Mouse (Mus musculus) heart, adult 2 months (tissue): ENCODE measurements around the gene Spata21. TPM values are rescaled to one million over a fixed set of nuclear protein-coding genes. Genes with fewer than 3 reads are reported as not detected.
"Not testable (repeated sequence)": the region's sequence is repeated elsewhere in the genome, so short reads cannot be mapped to it uniquely, and the experiment has no call there.

Source experiments
- DNase-seq, 2 experiments: peaks; one replicate each; pipeline ENCODE4 v3.0.0; 2021
- H3K27ac ChIP-seq: fragments of 200-600 bp; 2 replicates; pipeline ENCODE4 v1.8.1; 2022
- H3K27me3 ChIP-seq: fragments of 200-500 bp; 2 replicates; pipeline ENCODE4 v1.6.1; 2012; ENCODE audit warnings: mild to moderate bottlenecking, low read length, inconsistent platforms, mixed read lengths; ENCODE audit not compliant: control insufficient read depth, insufficient read depth
- H3K36me3 ChIP-seq: fragments of 200-500 bp; 2 replicates; pipeline ENCODE4 v1.6.1; 2012; ENCODE audit warnings: low read length, inconsistent platforms; ENCODE audit not compliant: control insufficient read depth, insufficient read depth
- H3K4me1 ChIP-seq: fragments of 200-500 bp; 2 replicates; pipeline ENCODE4 v1.6.1; 2011; ENCODE audit warnings: low read length; ENCODE audit not compliant: control insufficient read depth, insufficient read depth
- H3K4me3 ChIP-seq: fragments of 200-600 bp; 2 replicates; pipeline ENCODE4 v1.8.1; 2022
- H3K79me2 ChIP-seq: fragments of 200-500 bp; replicated peaks from 2 replicates; pipeline ENCODE4 v1.6.1; 2012; ENCODE audit warnings: mild to moderate bottlenecking, inconsistent platforms, low read length, moderate library complexity, mixed read lengths; ENCODE audit not compliant: control insufficient read depth, insufficient read depth
- H3K9ac ChIP-seq: fragments of 200-500 bp; 2 replicates; pipeline ENCODE4 v1.6.1; 2012; ENCODE audit warnings: low read depth, mild to moderate bottlenecking, control low read depth, inconsistent platforms, low read length, mixed read lengths
- CTCF ChIP-seq: fragments of 200-600 bp; IDR thresholded peaks from 2 replicates; pipeline ENCODE4 v1.8.1; 2022; ENCODE audit warnings: antibody characterized with exemption, mild to moderate bottlenecking, moderate library complexity
- EP300 ChIP-seq: fragments of 200-500 bp; IDR thresholded peaks from 2 replicates; pipeline ENCODE4 v1.6.1; 2011; ENCODE audit warnings: low read depth, low read length, control low read depth; ENCODE audit not compliant: insufficient read depth
- POLR2A ChIP-seq: fragments of 200-500 bp; IDR thresholded peaks from 2 replicates; pipeline ENCODE4 v1.6.1; 2011; ENCODE audit warnings: mild to moderate bottlenecking, low read depth, low read length, control low read depth; ENCODE audit not compliant: insufficient read depth
- WGBS: fragments of 180-500 bp; shearing (Covaris S2); methylation state at CpG from one replicate; pipeline ENCODE4 v1.1.7; 2018; 5-methylcytosine and 5-hydroxymethylcytosine counted together
- intact Hi-C: fragments of 180-260 bp; cut with DNase I; formaldehyde crosslinking; loops from one replicate; pipeline ENCODE4 v1.15.1; 2025
- polyA plus RNA-seq: library from polyadenylated mRNA; depleted of rRNA; stranded (reverse); fragments of >200 nt; gene quantifications from 2 replicates; pipeline ENCODE4 v1.2.3, GENCODE M21; 2012
- total RNA-seq, 2 experiments: library from RNA; stranded (reverse); gene quantifications; 2 replicates each; pipeline ENCODE4 v1.2.3; 2021

Gene Spata21
- total and polyA plus RNA-seq, 3 experiments, result 0.16 TPM; not detected in 2

- intact Hi-C loops, result loop anchor here (10.0 kb wide), 1 partner anchor 661 kb away; the partner anchor contains the start of genes Casp9 and Dnajc16
- DNase-seq, result no peak
- H3K4me1 ChIP-seq, result peaks cover 42% of the 10 kb centered on the region
- no peak for TF ChIP-seq POLR2A
- TF ChIP-seq CTCF, result no peak
- peaks cover 10% of the 10 kb centered on the region for H3K36me3 ChIP-seq
- H3K79me2 ChIP-seq, result peaks cover 11% of the 10 kb centered on the region
- 40% methylated on average over 8 of the region's 8 CpGs for WGBS
- peak overlapping the region; percentile 36 for H3K9ac ChIP-seq
- peak overlapping the region; percentile 57 for H3K27ac ChIP-seq
- H3K4me3 ChIP-seq, result peak overlapping the region; percentile 15
- H3K27me3 ChIP-seq, result no peaks in the 10 kb centered on the region
Observed at GRCm38 (mm10) chr4:141134031-141134441, 45.9 kb downstream of the Spata21 start.

- intact Hi-C loops, result loop anchor here (5.0 to 10.0 kb wide), 2 partner anchors 173 to 660 kb away; partner anchors contain the start of genes Casp9, Dnajc16 and Sdhb
- Histone ChIP-seq H3K27ac (peak overlapping the region; percentile 57), H3K4me3 (peak overlapping the region; percentile 15; the same call in 1 of the 2 replicates)
Observed at GRCm38 (mm10) chr4:141134751-141135530, 46.8 kb downstream of the Spata21 start.

GRCm38 (mm10) chr4:141136126-141136525 is 48.0 kb downstream of the Spata21 start:
- H3K79me2 ChIP-seq, result peaks cover 9% of the 10 kb centered on the region
- H3K4me3 ChIP-seq, result no peak overlapping the region
- H3K4me1 ChIP-seq, result peaks cover 36% of the 10 kb centered on the region
- intact Hi-C loops, result loop anchor here (5.0 to 10.0 kb wide), 2 partner anchors 174 to 659 kb away; partner anchors contain the start of genes Casp9, Dnajc16 and Sdhb
- H3K9ac ChIP-seq, result no peak overlapping the region
- H3K36me3 ChIP-seq, result peaks cover 10% of the 10 kb centered on the region
- no peak for TF ChIP-seq POLR2A
- TF ChIP-seq CTCF, result no peak
- no peak for TF ChIP-seq EP300
- H3K27me3 ChIP-seq, result no peaks in the 10 kb centered on the region
- 69% methylated on average over 7 of the region's 7 CpGs for WGBS
- no peak overlapping the region for H3K27ac ChIP-seq
- DNase-seq, result no peak

More at GRCm38 (mm10) chr4:141134751-141135530, 46.8 kb downstream of the Spata21 start:
- no peak for TF ChIP-seq CTCF
- TF ChIP-seq EP300, result no peak
- TF ChIP-seq POLR2A, result no peak
- H3K4me1 ChIP-seq, result peaks cover 42% of the 10 kb centered on the region
- DNase-seq, result peak; percentile 60 to 71
- H3K27me3 ChIP-seq, result no peaks in the 10 kb centered on the region
- no peak overlapping the region for H3K9ac ChIP-seq
- peaks cover 10% of the 10 kb centered on the region for H3K36me3 ChIP-seq
- peaks cover 9% of the 10 kb centered on the region for H3K79me2 ChIP-seq
- 36% methylated on average over 20 of the region's 20 CpGs for WGBS

- 45% methylated on average over 3 of the region's 3 CpGs for WGBS
- not testable (repeated sequence) for H3K27ac ChIP-seq, H3K4me3 ChIP-seq, H3K79me2 ChIP-seq, H3K27me3 ChIP-seq, H3K9ac ChIP-seq, DNase-seq
- TF ChIP-seq CTCF, result peak; percentile 44
- H3K36me3 ChIP-seq, result peaks cover 10% of the 10 kb centered on the region
- intact Hi-C loops, result loop anchor here (2.0 to 10.0 kb wide), 3 partner anchors 59 to 657 kb away; partner anchors contain the start of genes Casp9, Dnajc16, Necap2 and Sdhb
- peaks cover 25% of the 10 kb centered on the region for H3K4me1 ChIP-seq
Observed at GRCm38 (mm10) chr4:141137740-141138139, 49.6 kb downstream of the Spata21 start.

DNA sequence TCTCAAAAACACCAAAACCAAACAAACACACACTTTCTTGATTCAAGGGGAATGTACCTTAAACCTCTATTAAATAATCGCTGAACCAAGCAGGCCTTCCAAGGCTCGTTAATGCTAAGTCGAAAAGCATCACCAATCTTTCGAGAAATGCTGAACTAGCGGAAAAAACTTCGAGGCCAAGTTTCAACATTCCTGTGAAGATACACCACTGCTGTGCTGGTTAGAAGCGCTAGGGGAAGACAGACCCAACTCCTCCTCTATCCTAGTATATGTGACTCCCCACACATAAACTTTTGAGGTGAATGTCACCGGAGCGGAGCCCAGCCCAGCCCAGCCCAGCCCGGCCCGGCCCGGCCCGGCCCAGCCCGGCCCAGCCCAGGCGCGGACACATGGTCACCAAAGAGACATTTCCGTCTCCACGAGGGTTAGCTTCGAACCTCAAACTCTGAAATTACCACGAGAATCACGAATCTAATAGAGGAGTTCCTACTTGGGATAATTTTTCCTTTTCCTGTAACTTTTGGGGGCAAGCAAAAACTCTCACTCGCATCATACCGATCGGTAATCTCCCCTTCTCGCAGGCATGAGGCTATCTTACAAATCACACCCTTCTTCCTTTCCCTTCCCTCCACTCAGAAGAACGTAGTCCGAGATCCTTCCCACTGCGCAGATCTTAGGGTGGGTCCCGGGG is 50.4 kb downstream of the Spata21 start:
- intact Hi-C loops, result loop anchor here (2.0 to 10.0 kb wide), 3 partner anchors 60 to 656 kb away; partner anchors contain the start of genes Casp9, Dnajc16, Necap2 and Sdhb
- WGBS, result 2% methylated on average over 29 of the region's 29 CpGs
- peaks cover 22% of the 10 kb centered on the region for H3K4me1 ChIP-seq
- peak overlapping the region; percentile 97 for H3K27ac ChIP-seq
- TF ChIP-seq CTCF (0 out of 2 replicates have a peak, but pooled peaks have one; percentile 17), EP300 (0 out of 2 replicates have a peak, but pooled peaks have one; percentile 11), POLR2A (no peak)
- H3K9ac ChIP-seq, result peak overlapping the region; percentile 90
- H3K4me3 ChIP-seq, result peak overlapping the region; percentile 61
- peaks cover 10% of the 10 kb centered on the region for H3K36me3 ChIP-seq
- H3K27me3 ChIP-seq, result no peaks in the 10 kb centered on the region
- DNase-seq, result no peak
- peaks cover 9% of the 10 kb centered on the region for H3K79me2 ChIP-seq
